Mouse (Mus musculus): ENCODE measurements around the gene Tma16. TPM values are rescaled to one million over a fixed set of nuclear protein-coding genes. Genes with fewer than 3 reads are reported as not detected.

Gene Tma16
- 22.7 TPM for total RNA-seq (2023)

DNA sequence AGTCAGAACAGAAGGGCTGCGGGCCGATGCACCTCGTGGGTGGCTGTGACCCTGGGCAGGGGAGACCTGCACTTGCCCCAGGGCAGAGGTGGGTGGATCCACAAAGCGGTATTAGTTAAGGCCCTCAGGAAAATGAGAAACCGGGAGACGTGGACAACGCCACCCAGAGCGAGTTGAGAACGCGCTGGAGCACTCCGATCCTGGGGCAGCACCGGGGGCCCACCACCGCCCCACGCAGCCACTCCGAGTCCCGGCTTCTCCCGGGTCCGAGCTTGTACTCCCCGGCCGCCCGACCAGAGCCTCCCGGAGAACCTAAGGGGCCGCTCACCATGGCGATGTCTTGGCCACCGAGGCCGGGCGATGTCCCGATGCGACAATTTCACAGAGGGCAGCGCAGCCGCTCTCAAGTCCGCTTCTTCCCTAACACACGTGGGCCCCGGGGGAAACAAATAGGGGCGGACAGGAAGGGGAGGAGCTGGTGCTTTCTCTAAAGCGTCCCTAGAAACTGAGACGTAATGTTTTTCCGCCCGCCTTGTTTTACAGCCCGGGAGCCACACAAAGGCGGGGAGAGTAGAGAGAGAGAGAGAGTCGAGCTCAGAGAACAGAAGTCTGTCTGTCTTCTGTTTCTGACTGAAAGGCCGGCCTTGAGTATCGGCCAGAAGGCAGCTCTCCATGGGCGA is at the start of gene Tma16:
Gene Tma16, minus strand, starts transcription at position 447 of the 680 bp plus-strand sequence.

DNA sequence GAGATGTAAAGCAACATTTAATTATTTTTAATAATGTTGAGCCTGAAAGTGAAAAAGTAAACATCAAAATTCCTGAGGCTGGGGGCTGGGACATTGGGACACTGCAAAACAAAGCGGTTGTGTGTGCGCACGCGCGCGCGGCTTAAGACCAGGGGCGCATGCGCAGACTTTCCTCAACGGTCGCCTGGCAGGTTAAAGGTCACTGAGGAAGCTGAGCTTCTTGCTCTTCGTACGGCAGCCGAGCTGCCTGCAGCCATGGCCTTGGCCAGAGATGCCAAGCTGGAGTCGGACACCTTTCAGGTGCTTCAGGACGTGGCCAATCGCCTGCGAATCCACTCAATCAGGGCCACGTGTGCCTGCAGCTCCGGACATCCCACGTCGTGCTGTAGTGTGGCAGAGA is 25.2 kb upstream of the Tma16 start, which contains the start of gene Tktl2:
Gene Tktl2, plus strand, starts transcription at position 220 of the 400 bp plus-strand sequence.

Other genes with a start within 250 kb of the Tma16 start
- not detected for gene Tktl2, start 25.2 kb upstream of the Tma16 start, total RNA-seq (2023)
- not detected for gene Npy5r, start 201.6 kb upstream of the Tma16 start, total RNA-seq (2023)
- gene Npy1r, start 210.7 kb upstream of the Tma16 start, total RNA-seq (2023) = not detected